Mouse (Mus musculus) erythroblast, embryonic 14.5 days (primary cell): ENCODE data around the gene Hyou1.

Experiments used
- GATA1 ChIP-seq: IDR thresholded peaks from 2 replicates; pipeline ENCODE4 v1.6.1; 2012; ENCODE audit warnings: low read length, inconsistent platforms, mixed read lengths
- TAL1 ChIP-seq: IDR thresholded peaks from 3 replicates; pipeline ENCODE4 v1.6.1; 2012; ENCODE audit warnings: low read length, inconsistent platforms, mixed read lengths

- no peak for TF ChIP-seq TAL1
- no peak for TF ChIP-seq GATA1
Measured at GRCm38 (mm10) chr9:44417892-44418363, 38.6 kb downstream of the Hyou1 start.
